Comparison of ENCODE assay signal across 8 mouse cellular contexts in genomic region chr15:13173840-13174617, GRCm38 (mm10). TPM values are rescaled to one million over a fixed set of nuclear protein-coding genes. Genes with fewer than 3 reads are reported as not detected.
DNase-seq lines count a peak whose midpoint lies in the region; ATAC-seq and TF ChIP-seq lines count a peak whose summit lies in the region.

No protein-coding gene starts in this region.

- peak overlapping the region; percentile 69 for H3K4me2 ChIP-seq in heart, embryonic 16.5 days (ENCODE audit: low read depth, low read length)
- peak overlapping the region; percentile 90 for H3K4me2 ChIP-seq in hindbrain, embryonic 12.5 days (replicated peaks)
- peak overlapping the region; percentile 87 for H3K4me2 ChIP-seq in midbrain, embryonic 13.5 days (replicated peaks)

- no peak for DNase-seq in heart, postnatal 25 days (ENCODE audit: low spot score)
- DNase-seq in cerebellum, postnatal 25 days, result no peak
- no peak for DNase-seq in layer of hippocampus, postnatal 25 days (ENCODE audit: extremely low spot score in 1 of 2, low spot score in 1 of 2)

- H3K27me3 ChIP-seq in heart, embryonic 16.5 days (ENCODE audit: control insufficient read depth, insufficient read depth, low read length), result peaks cover 15% of the 10 kb centered on the region
- peaks cover 5% of the 10 kb centered on the region for H3K27me3 ChIP-seq in hindbrain, embryonic 12.5 days
- peaks cover 24% of the 10 kb centered on the region for H3K27me3 ChIP-seq in midbrain, embryonic 13.5 days

- peak overlapping the region; percentile 53 for H3K4me3 ChIP-seq in heart, embryonic 16.5 days (ENCODE audit: low read length)
- peak overlapping the region; percentile 56 for H3K4me3 ChIP-seq in cortical plate, adult 2 months (ENCODE audit: insufficient read depth, low read length)
- H3K4me3 ChIP-seq in hindbrain, embryonic 12.5 days, result peak overlapping the region; percentile 61
- peak overlapping the region; percentile 69 for H3K4me3 ChIP-seq in midbrain, embryonic 13.5 days (replicated peaks)

- 2% methylated on average over 27 of the region's 27 CpGs for WGBS in heart, embryonic 16.5 days
- under 1% methylated on average over 27 of the region's 27 CpGs for WGBS in hindbrain, embryonic 12.5 days
- under 1% methylated on average over 27 of the region's 27 CpGs for WGBS in midbrain, embryonic 13.5 days

- TF ChIP-seq CTCF in cortical plate, adult 2 months (IDR thresholded peaks at IDR 0.05; ENCODE audit: extremely low read depth, insufficient read depth, low read length), result no peak

- TF ChIP-seq POLR2A in cortical plate, adult 2 months (IDR thresholded peaks at IDR 0.05; ENCODE audit: extremely low read depth, insufficient read depth, low read length), result no peak

- no peaks in the 10 kb centered on the region for H3K36me3 ChIP-seq in heart, embryonic 16.5 days (ENCODE audit: control insufficient read depth, insufficient read depth)
- no peaks in the 10 kb centered on the region for H3K36me3 ChIP-seq in hindbrain, embryonic 12.5 days
- H3K36me3 ChIP-seq in midbrain, embryonic 13.5 days, result no peaks in the 10 kb centered on the region

- H3K4me1 ChIP-seq in heart, embryonic 16.5 days (ENCODE audit: control insufficient read depth, insufficient read depth, low read length), result peaks cover 8% of the 10 kb centered on the region
- peaks cover 2% of the 10 kb centered on the region; the same call in 1 of the 2 replicates for H3K4me1 ChIP-seq in cortical plate, adult 2 months (ENCODE audit: control insufficient read depth, insufficient read depth, low read length)
- peaks cover 13% of the 10 kb centered on the region for H3K4me1 ChIP-seq in hindbrain, embryonic 12.5 days
- H3K4me1 ChIP-seq in midbrain, embryonic 13.5 days (replicated peaks), result peaks cover 30% of the 10 kb centered on the region

- peak overlapping the region; percentile 11 for H3K9ac ChIP-seq in heart, embryonic 16.5 days (ENCODE audit: low read length)
- peak overlapping the region; percentile 71; the same call in 1 of the 2 replicates for H3K9ac ChIP-seq in hindbrain, embryonic 12.5 days
- peak overlapping the region; percentile 78 for H3K9ac ChIP-seq in midbrain, embryonic 13.5 days (replicated peaks)

- H3K27ac ChIP-seq in heart, embryonic 16.5 days (ENCODE audit: low read length), result no peak overlapping the region
- H3K27ac ChIP-seq in cortical plate, adult 2 months (ENCODE audit: insufficient read depth, low read length), result peak overlapping the region; percentile 12; the same call in 1 of the 2 replicates
- peak overlapping the region; percentile 87; the same call in 1 of the 2 replicates for H3K27ac ChIP-seq in hindbrain, embryonic 12.5 days
- H3K27ac ChIP-seq in midbrain, embryonic 13.5 days, result peak overlapping the region; percentile 86; the same call in 1 of the 2 replicates

- no peak for ATAC-seq in heart, embryonic 16.5 days (replicated peaks; ENCODE audit: extremely low read depth, insufficient read depth, low FRiP score)
- peak; percentile 40 for ATAC-seq in hindbrain, embryonic 12.5 days (ENCODE audit: low FRiP score)
- ATAC-seq in midbrain, embryonic 13.5 days, result peak; percentile 1; the same call in 1 of the 2 replicates
- no peak for ATAC-seq in activated CD4-positive, CD25-positive, alpha-beta regulatory T cell, adult 4 months

- intact Hi-C loops in heart, postnatal 25 days (cut with DNase I), result loop anchor here (10.0 kb wide), 1 partner anchor 401 kb away; no protein-coding TSS in a partner anchor

- no peaks in the 10 kb centered on the region for H3K9me3 ChIP-seq in heart, embryonic 16.5 days (replicated peaks; ENCODE audit: control insufficient read depth, low read length)
- H3K9me3 ChIP-seq in hindbrain, embryonic 12.5 days (replicated peaks), result no peaks in the 10 kb centered on the region
- H3K9me3 ChIP-seq in midbrain, embryonic 13.5 days, result no peaks in the 10 kb centered on the region

RNA-seq across cellular contexts. Expression of gene Cdh6, which starts 0.6 kb away (rescaled TPM):
- 1.3 and 1.4 TPM in 2 replicates for polyA plus RNA-seq in heart, embryonic 16.5 days (2015; fragmentation: Nextera tagmentation; extraction: Ambion mirVana)
- 1 to 10 TPM in 1 of 2 experiments, under 1 TPM in 1; 0.34 to 1.1 TPM for total RNA-seq in heart, postnatal 25 days (2021)
- polyA plus RNA-seq in cortical plate, adult 2 months (2012; rRNA removed), result 7.0 and 7.5 TPM in 2 replicates
- polyA plus RNA-seq in hindbrain, embryonic 12.5 days (2016; fragmentation: Nextera tagmentation; extraction: Ambion mirVana), result 13.6 and 13.8 TPM in 2 replicates
- 8.7 and 10.2 TPM in 2 replicates for polyA plus RNA-seq in midbrain, embryonic 13.5 days (2015; fragmentation: Nextera tagmentation; extraction: Ambion mirVana)
- polyA plus RNA-seq in activated CD4-positive, CD25-positive, alpha-beta regulatory T cell, adult 4 months (2017; shearing (Covaris generic)), result under 1 TPM in 1 of 2 experiments, not detected in 1; 0.29 TPM
- total RNA-seq in layer of hippocampus, postnatal 25 days (2021), result 1 to 10 TPM; 6.2 to 7.3 TPM

Comparison
In these comparisons a context has a peak if more than half of its experiments do, and no peak if none do; other contexts are left out.
1. ATAC-seq: peak in hindbrain, embryonic 12.5 days (single experiment) and midbrain, embryonic 13.5 days (single experiment); none in heart, embryonic 16.5 days (single experiment) and activated CD4-positive, CD25-positive, alpha-beta regulatory T cell, adult 4 months (single experiment).
2. H3K9ac ChIP-seq: peak in every context shown above with its lines; median percentile 78 in midbrain, embryonic 13.5 days; 71 in hindbrain, embryonic 12.5 days; 11 in heart, embryonic 16.5 days.
3. Peak in every context shown above with its lines, with median percentiles within 50 percentile points of each other: H3K4me2 ChIP-seq and H3K4me3 ChIP-seq.